Mouse (Mus musculus): ENCODE measurements around the gene Adrm1.

DNA sequence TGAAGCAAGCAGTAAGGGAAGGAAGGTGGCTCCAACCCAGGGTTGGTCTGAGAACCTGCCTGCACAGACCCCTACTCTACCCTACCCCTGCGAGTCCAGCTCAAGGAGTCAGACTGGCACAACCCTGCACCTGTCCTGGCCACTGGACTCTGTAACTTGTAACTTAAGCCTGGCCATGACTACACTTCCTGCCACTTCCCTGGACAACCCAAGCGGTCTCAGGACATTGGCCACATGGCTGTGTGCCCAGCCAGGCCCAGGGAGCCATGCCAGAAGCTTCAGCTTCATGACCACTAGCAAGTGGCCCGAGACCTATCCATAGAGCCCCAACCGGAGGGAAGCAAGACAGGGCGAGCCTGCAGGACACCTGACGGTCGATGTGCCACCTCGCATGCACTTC is 46.3 kb downstream of the Adrm1 start:
- TF ChIP-seq GATA1 (IDR thresholded peaks at IDR 0.05; ENCODE audit: borderline replicate concordance, low read length) (no peak), FLI1 (IDR thresholded peaks at IDR 0.05; ENCODE audit: low read length) (no peak)
